Mouse (Mus musculus) liver, embryonic 14.5 days (tissue): Measurements from ENCODE around the gene Midn. TPM values are rescaled to one million over a fixed set of nuclear protein-coding genes. Genes with fewer than 3 reads are reported as not detected.

ENCODE experiments used
- ATAC-seq: fragments of 200-750 bp; cut with Nextera tagmentation; 2 replicates; pipeline ENCODE4 v1.8.0; 2017; ENCODE audit warnings: moderate number of reproducible peaks, mild to moderate bottlenecking, moderate library complexity; ENCODE audit not compliant: insufficient read depth
- DNase-seq, 3 experiments: peaks; one replicate each; pipeline ENCODE4 v3.0.0-alpha.2; 2012 to 2013; ENCODE audit warnings: low read depth in 3 of 3, low spot score in 3 of 3
- H3K27ac ChIP-seq: fragments of 300-500 bp; sonication (generic); 2 replicates; pipeline ENCODE4 v1.5.1; 2014; ENCODE audit warnings: moderate library complexity, mild to moderate bottlenecking, control low read depth, inconsistent platforms
- H3K27me3 ChIP-seq: fragments of 300-500 bp; sonication (generic); 2 replicates; pipeline ENCODE4 v1.6.1; 2014; ENCODE audit warnings: mild to moderate bottlenecking, low read length, moderate library complexity; ENCODE audit not compliant: control insufficient read depth, insufficient read depth
- H3K36me3 ChIP-seq: fragments of 300-500 bp; sonication (generic); replicated peaks from 2 replicates; pipeline ENCODE4 v1.6.1; 2014; ENCODE audit warnings: low read depth; ENCODE audit not compliant: control insufficient read depth, insufficient read depth
- H3K4me1 ChIP-seq, 2 experiments: fragments of 200-500 bp in 1 of 2; fragments of 300-500 bp in 1 of 2; sonication (generic) in 1 of 2; replicated peaks; 2 replicates each; pipeline ENCODE4 v1.6.1; 2012 to 2014; ENCODE audit warnings: antibody characterized with exemption in 1 of 2, inconsistent platforms in 1 of 2, low read length in 1 of 2; ENCODE audit not compliant: control insufficient read depth in 2 of 2, insufficient read depth in 2 of 2
- H3K4me2 ChIP-seq: fragments of 300-500 bp; sonication (generic); 2 replicates; pipeline ENCODE4 v1.6.1; 2014; ENCODE audit warnings: low read depth, mild to moderate bottlenecking, control low read depth, moderate library complexity
- H3K4me3 ChIP-seq, 2 experiments: fragments of 200-500 bp in 1 of 2; fragments of 300-500 bp in 1 of 2; sonication (generic) in 1 of 2; 2 replicates each; pipeline ENCODE4 v1.5.1; 2012 to 2014; ENCODE audit warnings: low read depth in 2 of 2, low read length in 2 of 2, mild to moderate bottlenecking in 2 of 2, control low read depth in 1 of 2, inconsistent platforms in 1 of 2, moderate library complexity in 1 of 2; ENCODE audit not compliant: insufficient read depth in 1 of 2
- H3K9ac ChIP-seq: fragments of 300-500 bp; sonication (generic); replicated peaks from 2 replicates; pipeline ENCODE4 v1.6.1; 2014; ENCODE audit warnings: mild to moderate bottlenecking, control low read depth, moderate library complexity
- H3K9me3 ChIP-seq: fragments of 300-500 bp; sonication (generic); 2 replicates; pipeline ENCODE4 v1.6.1; 2016; ENCODE audit warnings: low read length, mixed read lengths; ENCODE audit not compliant: control insufficient read depth
- CTCF ChIP-seq: IDR thresholded peaks from 2 replicates; pipeline ENCODE4 v1.5.1; 2016; ENCODE audit warnings: antibody characterized with exemption, low read depth, control low read depth
- EP300 ChIP-seq: IDR thresholded peaks from 2 replicates; pipeline ENCODE4 v1.6.1; 2016; ENCODE audit warnings: antibody characterized with exemption, low read depth
- WGBS: fragments of 180-500 bp; shearing (Covaris S2); extraction: QIAGEN DNeasy Blood & Tissue Kit; methylation state at CpG from one replicate; pipeline ENCODE4 v1.1.7; 2014; ENCODE audit not compliant: insufficient replicate concordance; 5-methylcytosine and 5-hydroxymethylcytosine counted together
- polyA plus RNA-seq, 2 experiments: library from polyadenylated mRNA; depleted of rRNA in 1 of 2; stranded (reverse) in 1 of 2; unstranded in 1 of 2; fragments of >200 nt; fragmentation: Nextera tagmentation in 1 of 2; extraction: Ambion mirVana in 1 of 2; gene quantifications; 2 replicates each; pipeline versions ENCODE4 v1.2.1 to v1.2.3; 2012 to 2014

Midn gene
- polyA plus RNA-seq, 2 experiments, result 5.1 to 9.1 TPM

DNA sequence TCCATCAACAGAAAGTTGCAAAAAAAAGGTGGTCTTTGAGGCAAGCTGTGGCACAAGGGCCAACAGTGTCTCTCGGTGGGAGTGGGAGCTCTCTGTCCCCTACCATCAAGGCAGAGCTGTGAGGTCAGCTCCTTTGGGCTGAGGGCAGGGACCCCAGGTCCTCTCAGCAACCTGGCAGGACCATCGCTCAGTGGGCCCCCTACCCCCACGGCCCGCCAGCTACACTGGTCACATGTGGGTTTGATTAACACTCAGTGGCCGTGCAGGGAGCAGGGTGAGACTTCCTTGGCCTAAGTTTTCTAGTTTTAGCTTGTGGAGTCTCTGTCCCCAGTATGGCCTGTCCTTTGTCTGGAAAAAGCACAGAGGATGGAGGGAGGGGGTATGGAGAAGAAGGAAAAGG, 32.8 kb downstream of the Midn start:
- Histone ChIP-seq H3K4me2 (no peak overlapping the region), H3K36me3 (no peaks in the 10 kb centered on the region), H3K9me3 (no peaks in the 10 kb centered on the region), H3K9ac (no peak overlapping the region), H3K27me3 (peaks cover 33% of the 10 kb centered on the region), H3K4me3 (no peak overlapping the region), H3K27ac (no peak overlapping the region), H3K4me1 (no peaks in the 10 kb centered on the region)
- no peak for DNase-seq
- TF ChIP-seq EP300 (no peak), CTCF (no peak)
- WGBS, result 68% methylated on average over 5 of the region's 5 CpGs
- no peak for ATAC-seq

DNA sequence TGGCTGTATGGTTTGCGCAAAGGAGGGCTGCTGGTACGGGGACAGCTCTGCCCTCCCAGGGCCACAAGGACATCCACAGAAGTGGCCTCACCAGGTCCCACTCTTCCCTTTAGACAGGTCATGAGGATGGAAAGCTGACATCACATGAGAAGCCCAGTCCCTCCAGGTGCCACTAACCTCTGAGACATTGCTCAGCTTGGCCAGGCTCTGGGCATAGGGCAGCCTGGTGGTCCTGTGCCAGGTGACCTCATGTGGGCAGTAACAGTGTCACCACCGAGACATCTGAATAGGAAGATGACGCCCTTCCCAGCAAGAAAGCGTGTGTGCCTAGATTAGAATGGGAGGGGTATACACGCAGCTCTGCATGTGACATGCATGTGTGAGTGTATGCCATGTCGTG, 34.5 kb downstream of the Midn start:
- no peak overlapping the region for H3K4me2 ChIP-seq
- WGBS, result 71% methylated on average over 7 of the region's 7 CpGs
- ATAC-seq (no peak), DNase-seq (no peak)
- no peaks in the 10 kb centered on the region for H3K36me3 ChIP-seq
- no peak for TF ChIP-seq EP300
- no peak for TF ChIP-seq CTCF
- no peak overlapping the region for H3K4me3 ChIP-seq
- no peak overlapping the region for H3K27ac ChIP-seq
- H3K27me3 ChIP-seq, result peaks cover 47% of the 10 kb centered on the region
- no peak overlapping the region for H3K9ac ChIP-seq
- H3K4me1 ChIP-seq, result no peaks in the 10 kb centered on the region
- H3K9me3 ChIP-seq, result no peaks in the 10 kb centered on the region

DNA sequence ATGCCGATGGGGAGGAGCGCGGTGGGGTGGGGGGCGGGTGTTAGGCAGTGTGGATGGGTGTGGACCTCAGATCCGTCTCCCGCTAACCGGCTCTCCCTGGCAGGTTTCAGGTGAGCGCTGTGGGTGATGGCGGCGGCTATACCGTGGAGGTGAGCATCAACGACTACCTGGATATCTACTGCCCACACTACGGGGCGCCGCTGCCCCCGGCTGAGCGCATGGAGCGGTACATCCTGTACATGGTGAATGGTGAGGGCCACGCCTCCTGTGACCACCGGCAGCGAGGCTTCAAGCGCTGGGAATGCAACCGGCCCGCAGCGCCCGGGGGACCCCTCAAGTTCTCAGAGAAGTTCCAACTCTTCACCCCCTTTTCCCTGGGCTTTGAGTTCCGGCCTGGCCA, 38.6 kb downstream of the Midn start:
- no peaks in the 10 kb centered on the region for H3K4me1 ChIP-seq
- H3K4me2 ChIP-seq, result no peak overlapping the region
- H3K4me3 ChIP-seq, result no peak overlapping the region
- no peaks in the 10 kb centered on the region for H3K9me3 ChIP-seq
- H3K9ac ChIP-seq, result no peak overlapping the region
- H3K36me3 ChIP-seq, result no peaks in the 10 kb centered on the region
- DNase-seq, result no peak
- TF ChIP-seq CTCF, result no peak
- no peak for TF ChIP-seq EP300
- WGBS, result 27% methylated on average over 27 of the region's 27 CpGs
- no peak overlapping the region for H3K27ac ChIP-seq
- H3K27me3 ChIP-seq, result peaks cover 58% of the 10 kb centered on the region
- ATAC-seq, result no peak

GRCm38 (mm10) chr10:80187739-80188138, 39.7 kb downstream of the Midn start:
- no peaks in the 10 kb centered on the region for H3K4me1 ChIP-seq
- 71% methylated on average over 10 of the region's 10 CpGs for WGBS
- no peak for TF ChIP-seq CTCF
- TF ChIP-seq EP300, result no peak
- DNase-seq (no peak), ATAC-seq (no peak)
- no peak overlapping the region for H3K9ac ChIP-seq
- no peaks in the 10 kb centered on the region for H3K9me3 ChIP-seq
- H3K27ac ChIP-seq, result no peak overlapping the region
- no peaks in the 10 kb centered on the region for H3K36me3 ChIP-seq
- peaks cover 67% of the 10 kb centered on the region for H3K27me3 ChIP-seq
- H3K4me2 ChIP-seq, result no peak overlapping the region
- H3K4me3 ChIP-seq, result no peak overlapping the region

DNA sequence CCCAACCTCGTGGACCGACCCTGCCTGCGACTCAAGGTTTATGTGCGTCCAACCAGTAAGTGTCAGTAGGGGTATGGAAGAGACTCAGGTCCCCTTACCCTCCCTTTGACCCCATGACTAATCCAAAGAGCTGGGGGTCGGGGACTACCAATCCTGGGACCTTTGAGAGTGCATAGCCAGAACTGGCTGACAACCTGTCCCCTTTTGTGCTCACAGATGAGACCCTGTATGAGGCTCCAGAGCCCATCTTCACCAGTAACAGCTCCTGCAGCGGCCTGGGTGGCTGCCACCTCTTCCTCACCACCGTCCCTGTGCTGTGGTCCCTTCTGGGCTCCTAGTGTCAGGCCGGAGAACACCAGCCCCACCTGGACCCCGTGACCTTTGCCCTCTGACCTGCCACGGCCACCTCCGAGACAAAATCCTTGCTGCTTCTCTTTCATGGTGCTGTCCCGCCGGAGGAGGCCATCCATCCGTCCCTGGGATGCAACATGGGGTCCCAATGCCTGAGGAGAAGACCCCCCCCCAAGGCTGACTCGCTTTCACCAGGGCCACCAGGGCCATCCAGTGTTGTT, 40.5 kb downstream of the Midn start:
- peaks cover 67% of the 10 kb centered on the region for H3K27me3 ChIP-seq
- H3K9me3 ChIP-seq, result no peaks in the 10 kb centered on the region
- no peak overlapping the region for H3K4me2 ChIP-seq
- H3K27ac ChIP-seq, result no peak overlapping the region
- H3K9ac ChIP-seq, result no peak overlapping the region
- WGBS, result 70% methylated on average over 15 of the region's 15 CpGs
- no peak overlapping the region for H3K4me3 ChIP-seq
- H3K36me3 ChIP-seq, result no peaks in the 10 kb centered on the region
- ATAC-seq (no peak), DNase-seq (no peak)
- TF ChIP-seq CTCF, result no peak
- TF ChIP-seq EP300, result no peak
- no peaks in the 10 kb centered on the region for H3K4me1 ChIP-seq
